Mouse (Mus musculus) intestine, embryonic 16.5 days (tissue): ENCODE results near the gene Haus2. TPM values are rescaled to one million over a fixed set of nuclear protein-coding genes. Genes with fewer than 3 reads are reported as not detected.

ENCODE experiments used
- ATAC-seq: fragments of 200-750 bp; cut with Nextera tagmentation; 2 replicates; pipeline ENCODE4 v1.8.0; 2017; ENCODE audit warnings: moderate TSS enrichment, moderate library complexity
- H3K27ac ChIP-seq: fragments of 300-500 bp; sonication (generic); 2 replicates; pipeline ENCODE4 v1.5.1; 2014; ENCODE audit warnings: mild to moderate bottlenecking, low read length
- H3K27me3 ChIP-seq: fragments of 300-500 bp; sonication (generic); replicated peaks from 2 replicates; pipeline ENCODE4 v1.6.1; 2014; ENCODE audit warnings: low read length, control low read depth, mixed read lengths; ENCODE audit not compliant: control insufficient read depth, insufficient read depth
- H3K36me3 ChIP-seq: fragments of 300-500 bp; sonication (generic); 2 replicates; pipeline ENCODE4 v1.6.1; 2014; ENCODE audit warnings: low read length, control low read depth; ENCODE audit not compliant: control insufficient read depth, insufficient read depth
- H3K4me1 ChIP-seq: fragments of 300-500 bp; sonication (generic); 2 replicates; pipeline ENCODE4 v1.6.1; 2014; ENCODE audit warnings: low read length, control low read depth, mixed read lengths; ENCODE audit not compliant: control insufficient read depth, insufficient read depth
- H3K4me2 ChIP-seq: fragments of 300-500 bp; sonication (generic); 2 replicates; pipeline ENCODE4 v1.6.1; 2014; ENCODE audit warnings: low read depth, low read length, control low read depth
- H3K4me3 ChIP-seq: fragments of 300-500 bp; sonication (generic); 2 replicates; pipeline ENCODE4 v1.5.1; 2014; ENCODE audit warnings: mild to moderate bottlenecking, low read length
- H3K9ac ChIP-seq: fragments of 300-500 bp; sonication (generic); 2 replicates; pipeline ENCODE4 v1.6.1; 2014; ENCODE audit warnings: low read depth, low read length
- H3K9me3 ChIP-seq: fragments of 300-500 bp; sonication (generic); 2 replicates; pipeline ENCODE4 v1.6.1; 2016; ENCODE audit warnings: low read length, control low read depth; ENCODE audit not compliant: control insufficient read depth
- whole genome bisulfite sequencing: fragments of 180-500 bp; shearing (Covaris S2); extraction: QIAGEN DNeasy Blood & Tissue Kit; methylation state at CpG from one replicate; pipeline ENCODE4 v1.1.7; 2014; 5-methylcytosine and 5-hydroxymethylcytosine counted together
- polyA plus RNA-seq: library from polyadenylated mRNA; unstranded; fragments of >200 nt; fragmentation: Nextera tagmentation; extraction: Ambion mirVana; gene quantifications from 2 replicates; pipeline ENCODE4 v1.2.1, GENCODE M21; 2015

The Haus2 gene
- polyA plus RNA-seq, 1 experiment from 2014 or later: 20.6 TPM

DNA sequence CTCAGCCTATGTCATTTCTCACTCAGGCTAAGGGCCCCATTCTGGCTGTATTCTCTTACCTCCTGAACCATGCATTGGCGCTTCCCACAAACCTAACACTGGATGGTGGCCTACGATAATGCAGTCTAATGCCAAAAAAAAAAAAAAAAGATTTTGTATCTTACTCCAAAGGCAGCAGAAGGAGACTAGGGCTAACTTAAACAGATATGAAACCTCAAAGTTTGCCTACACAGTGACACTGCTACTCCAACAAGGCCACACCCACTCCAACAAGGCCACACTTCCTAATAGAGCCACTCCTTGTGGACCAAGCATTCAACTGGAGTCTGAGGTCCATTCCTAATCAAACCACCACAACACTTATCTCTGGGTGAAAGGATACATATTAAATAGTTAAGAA lies 47.5 kb downstream of the Haus2 start:
- 97% methylated on average over 2 of the region's 2 CpGs for WGBS
- 0 out of 2 replicates have a peak, but pooled peaks cover 2% of the 10 kb centered on the region for H3K4me1 ChIP-seq

DNA sequence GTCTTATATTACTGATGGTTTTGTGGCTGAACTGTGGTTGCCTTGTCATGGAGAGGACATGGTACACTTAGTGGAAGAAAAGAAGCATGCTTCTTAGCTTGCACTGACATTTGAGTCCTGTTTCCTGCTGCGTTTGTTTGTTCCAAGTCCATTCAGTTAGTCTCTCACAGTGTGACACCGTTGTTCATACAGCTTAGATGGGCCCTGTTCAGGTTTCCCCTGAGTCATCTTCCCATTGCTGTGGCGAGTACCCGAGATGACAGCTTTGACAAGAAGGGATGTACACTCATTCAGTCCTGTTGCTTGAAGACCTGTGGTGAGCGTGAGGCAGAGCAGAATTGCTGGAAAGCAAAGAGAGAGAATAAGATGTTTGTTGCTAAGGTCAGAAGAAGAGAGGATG lies 49.3 kb downstream of the Haus2 start:
- Histone ChIP-seq H3K4me2 (no peak overlapping the region), H3K9ac (no peak overlapping the region), H3K27me3 (no peaks in the 10 kb centered on the region), H3K36me3 (no peaks in the 10 kb centered on the region), H3K27ac (no peak overlapping the region), H3K4me1 (0 out of 2 replicates have a peak, but pooled peaks cover 6% of the 10 kb centered on the region), H3K4me3 (no peak overlapping the region), H3K9me3 (no peaks in the 10 kb centered on the region)
- ATAC-seq: no peak
- WGBS: 76% methylated on average over 5 of the region's 5 CpGs

More for the DNA sequence above, 47.5 kb downstream of the Haus2 start:
- ATAC-seq: no peak
- Histone ChIP-seq H3K27ac (no peak overlapping the region), H3K27me3 (no peaks in the 10 kb centered on the region), H3K4me2 (no peak overlapping the region), H3K4me3 (no peak overlapping the region), H3K9ac (no peak overlapping the region), H3K36me3 (no peaks in the 10 kb centered on the region), H3K9me3 (no peaks in the 10 kb centered on the region)

DNA sequence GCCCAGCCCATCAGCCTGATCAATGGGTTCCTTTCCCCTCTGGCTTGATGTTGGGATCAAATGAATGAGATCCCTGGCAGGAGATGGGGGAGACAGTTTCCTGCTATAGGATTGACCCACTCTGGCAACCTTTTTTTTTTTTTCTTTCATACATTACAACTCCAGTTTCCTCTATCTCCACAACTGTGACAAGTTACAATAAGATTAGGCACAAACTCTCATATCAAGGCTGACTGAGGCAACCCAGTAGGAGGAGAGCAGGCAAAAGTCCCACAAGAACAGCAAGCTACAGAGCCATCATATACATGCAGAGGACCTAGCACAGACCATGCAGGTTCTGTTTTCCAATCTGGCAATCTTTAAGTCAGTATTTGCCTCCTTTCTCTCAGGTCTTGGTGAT lies 50.1 kb downstream of the Haus2 start:
- 0 out of 2 replicates have a peak, but pooled peaks cover 7% of the 10 kb centered on the region for H3K4me1 ChIP-seq
- H3K36me3 ChIP-seq: no peaks in the 10 kb centered on the region
- no peak for ATAC-seq

DNA sequence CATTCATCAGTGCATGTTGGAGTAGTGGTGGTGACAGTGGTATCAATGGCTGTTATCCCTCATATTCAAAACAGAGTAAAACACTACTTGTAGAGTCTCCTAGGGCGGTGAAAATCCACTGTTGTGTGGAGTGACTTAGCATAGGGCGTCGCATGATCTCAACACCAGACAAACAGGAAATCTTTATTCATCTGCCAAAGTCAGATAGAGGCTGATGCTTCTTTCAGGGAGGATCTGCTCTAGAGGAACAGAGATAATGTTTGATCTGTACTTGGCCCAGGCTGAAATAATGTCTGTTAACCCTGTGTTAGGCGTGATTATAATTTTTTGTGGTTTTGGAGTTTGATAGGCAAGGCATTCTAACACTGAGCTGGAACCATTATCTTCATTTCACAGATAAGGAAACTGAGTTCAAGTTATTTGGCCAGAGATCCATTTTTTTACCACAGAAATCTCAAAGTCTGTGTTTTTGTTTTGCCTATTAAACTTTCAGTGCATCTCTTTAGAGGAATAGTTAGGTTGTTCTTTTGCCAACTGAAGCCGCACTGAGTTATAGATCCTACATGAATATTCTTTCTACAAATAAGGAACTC lies 51.4 kb downstream of the Haus2 start:
- no peaks in the 10 kb centered on the region for H3K27me3 ChIP-seq
- H3K9ac ChIP-seq: no peak overlapping the region
- ATAC-seq: no peak
- H3K4me1 ChIP-seq: 0 out of 2 replicates have a peak, but pooled peaks cover 7% of the 10 kb centered on the region
- no peaks in the 10 kb centered on the region for H3K36me3 ChIP-seq
- H3K4me3 ChIP-seq: no peak overlapping the region
- H3K4me2 ChIP-seq: no peak overlapping the region
- WGBS: 71% methylated on average over 5 of the region's 5 CpGs
- no peaks in the 10 kb centered on the region for H3K9me3 ChIP-seq
- no peak overlapping the region for H3K27ac ChIP-seq

More for the DNA sequence above, 50.1 kb downstream of the Haus2 start:
- Histone ChIP-seq H3K4me2 (no peak overlapping the region), H3K27me3 (no peaks in the 10 kb centered on the region), H3K4me3 (no peak overlapping the region), H3K27ac (no peak overlapping the region), H3K9me3 (no peaks in the 10 kb centered on the region), H3K9ac (no peak overlapping the region)

DNA sequence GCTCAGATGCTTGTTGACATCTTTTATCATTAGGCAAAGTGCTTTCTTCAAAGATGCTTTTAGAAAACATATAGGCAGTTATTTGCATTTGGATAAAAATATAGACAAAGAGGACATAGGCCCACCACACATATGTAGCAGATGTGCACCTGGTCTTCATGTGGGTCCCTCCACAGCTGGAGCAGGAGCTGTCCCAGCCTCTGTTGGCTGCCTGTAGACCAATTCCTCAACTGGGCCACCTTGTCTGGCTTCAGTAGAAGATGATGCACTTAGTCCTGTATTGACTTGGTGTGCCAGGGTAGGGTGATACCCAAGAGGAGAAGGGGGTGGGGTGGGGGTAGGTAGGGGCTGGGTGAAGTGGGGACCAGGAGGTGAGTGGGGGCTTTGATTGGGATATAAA lies 53.6 kb downstream of the Haus2 start:
- Histone ChIP-seq H3K4me2 (no peak overlapping the region), H3K9ac (no peak overlapping the region), H3K4me1 (0 out of 2 replicates have a peak, but pooled peaks cover 7% of the 10 kb centered on the region), H3K9me3 (no peaks in the 10 kb centered on the region), H3K36me3 (no peaks in the 10 kb centered on the region), H3K27me3 (no peaks in the 10 kb centered on the region), H3K4me3 (no peak overlapping the region), H3K27ac (no peak overlapping the region)
- no peak for ATAC-seq

DNA sequence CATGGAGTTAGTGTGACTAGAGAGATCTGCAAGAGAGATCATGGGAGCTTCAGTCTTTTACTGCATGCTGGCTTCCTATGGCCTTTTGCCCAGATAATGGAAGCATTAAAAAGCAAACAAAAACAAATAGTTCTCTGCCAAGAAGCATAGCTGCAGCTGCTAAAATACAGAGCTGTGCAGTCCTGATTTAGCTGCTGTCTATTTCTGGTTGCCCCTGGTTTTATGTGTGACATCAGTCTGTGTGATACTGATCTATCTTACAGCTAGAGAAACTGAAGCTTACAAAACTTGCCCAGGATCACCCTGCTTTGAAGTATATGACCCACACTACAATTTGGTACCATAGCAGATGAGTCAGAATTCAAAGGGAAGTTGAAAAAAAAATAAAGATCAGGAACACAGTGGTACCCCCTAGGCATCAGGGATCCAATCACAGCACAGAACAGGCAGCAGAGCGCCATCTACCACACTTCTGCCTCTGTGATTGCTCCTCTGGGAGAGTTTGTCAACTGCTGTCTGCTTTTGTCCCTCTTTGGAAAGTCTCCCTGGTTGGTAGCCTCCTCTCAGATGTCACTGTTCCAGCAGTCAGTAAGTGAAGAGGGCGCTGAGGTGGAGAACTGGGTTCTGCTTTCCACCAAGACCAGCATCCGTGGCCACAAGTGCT lies 54.4 kb downstream of the Haus2 start:
- Histone ChIP-seq H3K27me3 (no peaks in the 10 kb centered on the region), H3K9ac (no peak overlapping the region), H3K27ac (no peak overlapping the region), H3K4me3 (no peak overlapping the region), H3K4me1 (0 out of 2 replicates have a peak, but pooled peaks cover 7% of the 10 kb centered on the region), H3K9me3 (no peaks in the 10 kb centered on the region), H3K36me3 (no peaks in the 10 kb centered on the region), H3K4me2 (no peak overlapping the region)
- no peak for ATAC-seq
- WGBS: 72% methylated on average over 3 of the region's 3 CpGs

DNA sequence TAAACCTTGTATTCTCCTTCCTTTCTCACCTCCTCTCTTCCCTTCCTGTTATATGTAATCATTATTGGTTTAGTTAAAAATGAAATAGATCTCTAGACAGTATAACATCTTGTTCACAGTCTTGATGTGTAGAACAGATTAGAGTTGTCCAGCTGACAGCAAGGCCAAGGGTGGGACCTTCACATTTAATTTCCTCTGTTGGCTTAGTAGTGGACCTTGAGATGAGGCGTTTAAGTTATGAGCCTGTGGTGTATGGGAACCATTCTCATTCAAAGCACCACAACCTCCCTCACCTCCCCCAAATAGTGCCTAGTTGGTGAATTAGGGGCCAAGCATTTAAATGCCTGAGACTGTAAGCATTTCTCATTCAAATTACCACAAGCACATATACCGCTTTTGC lies 58.3 kb downstream of the Haus2 start:
- Histone ChIP-seq H3K36me3 (no peaks in the 10 kb centered on the region), H3K4me3 (no peak overlapping the region), H3K9me3 (no peaks in the 10 kb centered on the region), H3K27ac (no peak overlapping the region), H3K4me2 (no peak overlapping the region), H3K4me1 (0 out of 2 replicates have a peak, but pooled peaks cover 5% of the 10 kb centered on the region), H3K27me3 (no peaks in the 10 kb centered on the region), H3K9ac (no peak overlapping the region)
- ATAC-seq: no peak
- 87% methylated on average over 2 of the region's 2 CpGs for WGBS

DNA sequence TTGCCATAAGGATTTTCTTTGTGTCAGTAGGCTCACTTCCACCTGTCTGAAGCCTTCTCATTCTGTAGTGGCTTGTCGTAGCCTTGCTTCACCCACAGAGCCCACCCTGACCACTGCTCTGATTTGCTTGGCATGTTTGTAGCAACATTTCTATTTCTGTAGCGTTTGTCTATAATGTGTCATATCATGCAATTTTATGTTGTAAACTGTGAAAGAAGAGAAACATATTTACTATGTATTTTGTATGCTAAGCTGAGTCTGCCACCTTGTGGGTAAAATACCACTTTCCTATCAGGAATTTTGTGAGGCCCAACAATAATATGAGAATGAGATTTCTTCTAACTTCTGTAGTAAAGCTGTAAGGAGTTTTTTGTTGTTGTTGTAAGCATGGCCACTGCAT lies 61.1 kb downstream of the Haus2 start:
- no peak for ATAC-seq
- H3K27me3 ChIP-seq: no peaks in the 10 kb centered on the region
- no peak overlapping the region for H3K9ac ChIP-seq
- no peak overlapping the region for H3K4me2 ChIP-seq
- no peak overlapping the region for H3K4me3 ChIP-seq
- H3K27ac ChIP-seq: no peak overlapping the region
- WGBS: 68% methylated on average over 2 of the region's 2 CpGs
- no peaks in the 10 kb centered on the region for H3K36me3 ChIP-seq
- H3K4me1 ChIP-seq: no peaks in the 10 kb centered on the region
- H3K9me3 ChIP-seq: no peaks in the 10 kb centered on the region
